Mouse (Mus musculus): ENCODE data around the gene Ddx42. TPM values are rescaled to one million over a fixed set of nuclear protein-coding genes. Genes with fewer than 3 reads are reported as not detected.

The Ddx42 gene
- polyA plus RNA-seq, 1 experiment from 2014 or later = 104 TPM

DNA sequence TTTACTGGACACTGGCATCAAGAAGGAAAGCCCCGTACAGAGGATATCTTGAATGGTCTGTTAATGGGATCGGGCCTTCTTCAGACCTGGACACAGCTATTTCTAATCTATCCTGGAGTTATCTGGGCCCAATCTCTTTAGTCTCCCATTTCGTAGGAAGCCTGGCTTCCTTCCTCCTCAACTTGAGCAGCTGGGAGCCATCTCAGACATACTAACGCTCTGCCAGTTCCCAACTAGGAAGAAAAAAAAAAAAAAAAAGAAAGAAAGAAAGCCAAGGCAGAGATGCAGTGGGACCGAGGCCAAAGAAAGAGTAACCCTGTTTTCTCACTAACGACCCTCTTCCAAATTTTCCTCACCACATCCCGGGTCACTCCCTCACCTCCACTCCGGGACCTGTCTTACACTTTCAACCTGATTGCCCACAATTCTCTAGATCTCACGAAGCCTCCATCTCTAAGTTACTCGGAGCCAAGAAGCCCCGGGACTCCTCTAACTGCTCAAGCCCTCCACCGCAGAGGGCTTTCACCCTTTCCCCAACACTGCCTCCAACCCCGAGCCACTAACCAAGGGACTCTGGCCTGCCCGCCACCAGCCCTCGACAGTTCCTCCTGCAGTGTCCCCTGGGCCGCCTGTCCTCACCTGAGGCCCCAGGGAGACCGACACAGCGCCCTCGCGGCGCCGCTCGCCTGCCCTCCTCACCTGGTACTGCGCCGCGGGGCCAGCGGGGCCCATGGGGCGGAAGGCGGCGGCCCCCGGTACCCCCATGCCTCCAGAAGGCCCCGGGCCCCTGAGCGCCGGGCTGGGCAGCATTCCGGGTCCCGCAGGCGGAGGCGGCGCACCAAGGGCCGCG lies 55.3 kb downstream of the Ddx42 start:
- 1% methylated on average over 41 of the region's 41 CpGs for WGBS
- Histone ChIP-seq H3K27me3 (no peaks in the 10 kb centered on the region), H3K36me3 (peaks cover 5% of the 10 kb centered on the region; the same call in 1 of the 2 replicates), H3K27ac (peak overlapping the region; percentile 89), H3K9me3 (no peaks in the 10 kb centered on the region), H3K9ac (peak overlapping the region; percentile 93), H3K4me3 (peak overlapping the region; percentile 86), H3K4me1 (peaks cover 53% of the 10 kb centered on the region), H3K4me2 (replicated peaks) (peak overlapping the region; percentile 88)
- ATAC-seq (ENCODE audit: insufficient number of reproducible peaks, insufficient read depth, low FRiP score, low TSS enrichment) = peak; percentile 16

DNA sequence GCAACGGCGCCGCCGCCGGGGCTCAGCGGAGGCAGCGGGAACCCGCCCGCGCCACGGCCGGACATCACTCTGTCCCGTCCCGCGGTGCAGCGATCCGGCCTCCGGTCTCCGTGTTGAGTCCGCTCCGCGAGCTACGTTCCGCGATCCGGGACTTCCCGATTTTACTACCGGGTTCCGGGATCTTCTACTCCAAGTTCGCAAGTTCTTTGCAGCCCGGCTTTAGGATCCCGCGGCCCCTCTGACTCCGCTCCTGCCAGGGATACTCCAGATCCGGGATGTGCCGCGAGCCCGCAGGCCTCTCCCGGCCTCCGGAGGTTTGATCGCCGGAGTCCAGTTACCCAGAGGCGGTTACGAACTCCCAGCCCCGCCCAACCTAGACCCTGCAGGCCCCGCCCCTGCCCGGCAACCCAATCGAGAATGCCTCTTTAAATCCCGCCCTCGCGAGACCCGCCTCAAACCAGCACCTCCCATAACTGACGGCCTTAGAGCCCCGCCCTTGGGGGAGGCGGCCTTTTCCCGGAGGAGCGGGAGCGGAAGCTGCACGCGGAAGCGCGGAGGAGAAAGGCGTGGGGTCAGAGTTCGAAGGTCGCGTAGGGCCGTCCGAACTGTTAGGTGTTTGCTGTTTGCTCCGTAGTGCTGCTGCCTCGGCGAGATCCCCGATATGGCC lies 56.1 kb downstream of the Ddx42 start, which contains the start of gene Smarcd2:
TSS of gene Smarcd2 (minus strand) at position 329 of the 667 bp plus-strand sequence.
- Histone ChIP-seq H3K4me2 (replicated peaks) (peak within 1 kb of the TSS; percentile 88), H3K27ac (peak within 1 kb of the TSS; percentile 89), H3K4me1 (peaks cover 49% of the 10 kb centered on the region), H3K9ac (peak within 1 kb of the TSS; percentile 93), H3K9me3 (no peaks in the 10 kb centered on the region), H3K4me3 (peak within 1 kb of the TSS; percentile 86), H3K27me3 (no peaks in the 10 kb centered on the region), H3K36me3 (no peaks in the 10 kb centered on the region)
- ATAC-seq (ENCODE audit: insufficient number of reproducible peaks, insufficient read depth, low FRiP score, low TSS enrichment) = peak; percentile 90
- WGBS = under 1% methylated on average over 72 of the region's 72 CpGs

DNA sequence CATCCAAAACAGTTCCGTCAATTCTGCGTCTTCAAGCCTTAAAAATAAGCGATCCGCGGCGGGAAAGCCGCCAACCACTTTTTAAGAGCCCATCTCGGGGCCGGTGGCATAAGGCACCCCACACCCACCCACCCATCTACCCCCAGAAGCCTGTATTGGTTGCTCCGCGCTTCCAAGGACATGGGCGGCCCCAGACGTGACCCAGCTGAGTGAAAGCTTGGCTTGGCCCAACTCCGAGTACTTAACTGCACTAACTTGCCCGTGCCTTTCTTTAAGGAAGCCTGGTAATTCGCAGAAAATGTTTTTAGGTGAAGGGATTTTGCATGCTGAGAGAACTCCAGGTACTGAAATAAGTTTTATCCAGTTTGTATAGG lies 56.6 kb downstream of the Ddx42 start:
- ATAC-seq (ENCODE audit: insufficient number of reproducible peaks, insufficient read depth, low FRiP score, low TSS enrichment) = no peak
- WGBS = 18% methylated on average over 16 of the region's 16 CpGs
- Histone ChIP-seq H3K4me3 (peak overlapping the region; percentile 86), H3K27ac (peak overlapping the region; percentile 87), H3K4me2 (replicated peaks) (peak overlapping the region; percentile 66), H3K9ac (peak overlapping the region; percentile 56), H3K4me1 (peaks cover 44% of the 10 kb centered on the region), H3K27me3 (no peaks in the 10 kb centered on the region), H3K9me3 (no peaks in the 10 kb centered on the region), H3K36me3 (no peaks in the 10 kb centered on the region)

DNA sequence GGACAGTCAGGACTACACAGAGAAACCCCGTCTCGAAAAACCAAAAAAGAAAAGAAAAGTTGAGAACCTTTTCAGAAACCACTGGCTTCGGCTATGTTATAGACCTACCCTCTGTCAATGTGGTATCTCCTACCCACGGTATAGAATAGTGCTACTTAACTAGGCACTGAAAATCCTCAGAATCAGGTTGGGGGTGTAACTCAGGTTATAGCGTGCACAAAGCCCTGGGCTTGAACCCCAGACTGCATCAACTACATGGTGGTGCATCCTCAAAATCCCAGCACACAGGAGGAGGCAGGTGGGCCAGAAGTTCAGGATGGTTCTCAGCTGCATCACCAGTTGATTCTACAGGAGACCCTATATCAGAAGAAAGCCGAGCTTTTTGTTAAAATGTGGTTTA lies 57.1 kb downstream of the Ddx42 start:
- Histone ChIP-seq H3K9me3 (no peaks in the 10 kb centered on the region), H3K27ac (0 out of 2 replicates have a peak overlapping the region, but pooled peaks have one; percentile 87), H3K9ac (no peak overlapping the region), H3K4me2 (replicated peaks) (peak overlapping the region; percentile 66), H3K4me3 (no peak overlapping the region), H3K4me1 (peaks cover 39% of the 10 kb centered on the region), H3K36me3 (no peaks in the 10 kb centered on the region), H3K27me3 (no peaks in the 10 kb centered on the region)
- WGBS = 93% methylated on average over 6 of the region's 6 CpGs
- no peak for ATAC-seq (ENCODE audit: insufficient number of reproducible peaks, insufficient read depth, low FRiP score, low TSS enrichment)

DNA sequence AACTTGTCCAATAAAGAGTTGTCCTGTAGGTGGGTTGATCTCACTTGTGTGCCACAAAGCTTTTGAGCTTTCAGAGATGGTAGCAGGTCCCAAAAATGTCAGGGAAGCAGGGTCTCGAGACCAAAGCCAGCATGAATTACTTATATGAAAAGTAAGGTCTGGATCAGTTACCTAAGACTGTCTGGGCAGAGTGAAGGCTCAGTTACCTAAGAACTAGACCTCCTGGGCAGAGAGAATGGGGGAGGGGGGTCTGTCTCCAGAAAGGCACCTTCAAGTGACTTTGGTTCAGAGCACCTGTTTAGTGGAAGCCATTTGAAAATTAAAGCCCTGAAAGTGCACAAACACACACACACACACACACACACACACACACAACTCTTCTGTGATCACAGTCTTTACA lies 57.6 kb downstream of the Ddx42 start:
- no peak overlapping the region for H3K4me2 ChIP-seq (replicated peaks)
- H3K4me1 ChIP-seq = peaks cover 34% of the 10 kb centered on the region

DNA sequence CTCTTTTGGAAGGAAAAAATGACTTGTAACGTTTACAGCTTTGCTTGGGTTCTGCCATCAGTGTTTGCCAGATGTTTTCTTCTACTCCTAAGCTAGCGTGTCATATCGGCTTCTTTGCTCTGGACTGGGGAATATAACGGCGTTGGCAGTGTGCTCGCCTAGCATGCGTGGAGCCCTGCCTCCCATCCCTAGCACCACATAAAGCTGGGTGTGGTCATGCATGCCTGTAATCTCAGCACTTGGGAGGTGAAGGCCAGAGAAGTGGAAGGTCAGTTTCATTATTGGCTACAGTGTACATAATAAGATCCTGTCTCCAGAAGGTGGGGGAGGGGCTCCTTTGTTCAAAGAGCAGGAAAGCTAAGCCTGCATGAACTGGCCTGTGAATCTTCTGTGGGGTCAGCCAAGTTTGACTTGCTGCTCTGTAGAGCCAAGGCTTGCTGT lies 58.3 kb downstream of the Ddx42 start:
- H3K4me3 ChIP-seq = no peak overlapping the region
- H3K9ac ChIP-seq = no peak overlapping the region
- H3K27ac ChIP-seq = peak overlapping the region; percentile 58; the same call in 1 of the 2 replicates
- H3K4me2 ChIP-seq (replicated peaks) = no peak overlapping the region
- H3K9me3 ChIP-seq = no peaks in the 10 kb centered on the region
- H3K27me3 ChIP-seq = no peaks in the 10 kb centered on the region
- no peak for ATAC-seq (ENCODE audit: insufficient number of reproducible peaks, insufficient read depth, low FRiP score, low TSS enrichment)
- WGBS = 72% methylated on average over 7 of the region's 7 CpGs
- no peaks in the 10 kb centered on the region for H3K36me3 ChIP-seq
- H3K4me1 ChIP-seq = peaks cover 33% of the 10 kb centered on the region

More for the DNA sequence above, 57.6 kb downstream of the Ddx42 start:
- Histone ChIP-seq H3K36me3 (no peaks in the 10 kb centered on the region), H3K9me3 (no peaks in the 10 kb centered on the region), H3K9ac (no peak overlapping the region), H3K27me3 (no peaks in the 10 kb centered on the region), H3K27ac (peak overlapping the region; percentile 58; the same call in 1 of the 2 replicates), H3K4me3 (no peak overlapping the region)
- ATAC-seq (ENCODE audit: insufficient number of reproducible peaks, insufficient read depth, low FRiP score, low TSS enrichment) = no peak
- 81% methylated on average over 1 of the region's 1 CpGs for WGBS

DNA sequence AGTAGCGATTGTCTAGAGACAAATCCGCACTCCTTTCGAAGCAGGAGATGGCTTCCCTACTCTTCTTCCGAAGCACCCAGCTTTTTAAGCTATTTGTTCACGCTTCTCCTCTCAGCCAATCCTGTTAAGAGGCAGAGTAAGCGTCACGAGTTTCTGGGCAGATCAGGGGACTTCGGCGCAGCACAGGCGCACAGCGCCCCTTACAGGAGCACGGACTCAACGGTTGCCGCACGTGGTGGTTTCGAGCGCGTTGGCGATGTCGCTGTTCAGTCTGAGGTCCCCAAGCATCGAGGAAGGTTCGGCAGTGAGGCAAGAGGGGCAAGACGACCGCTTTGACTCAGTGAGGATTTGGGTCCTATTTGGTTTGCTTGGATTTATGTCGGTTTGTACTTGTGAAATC lies 59.7 kb downstream of the Ddx42 start, which contains the start of gene Tcam1:
TSS of gene Tcam1 (plus strand) at position 219 of the 400 bp plus-strand sequence.
- H3K27me3 ChIP-seq = no peaks in the 10 kb centered on the region
- no peak for ATAC-seq (ENCODE audit: insufficient number of reproducible peaks, insufficient read depth, low FRiP score, low TSS enrichment)
- no peaks in the 10 kb centered on the region for H3K36me3 ChIP-seq
- no peaks in the 10 kb centered on the region for H3K9me3 ChIP-seq
- no peak within 1 kb of the TSS for H3K9ac ChIP-seq
- no peak within 1 kb of the TSS for H3K27ac ChIP-seq
- H3K4me2 ChIP-seq (replicated peaks) = peak within 1 kb of the TSS; percentile 45
- H3K4me1 ChIP-seq = peaks cover 20% of the 10 kb centered on the region
- peak within 1 kb of the TSS; percentile 23 for H3K4me3 ChIP-seq
- 7% methylated on average over 25 of the region's 25 CpGs for WGBS

DNA sequence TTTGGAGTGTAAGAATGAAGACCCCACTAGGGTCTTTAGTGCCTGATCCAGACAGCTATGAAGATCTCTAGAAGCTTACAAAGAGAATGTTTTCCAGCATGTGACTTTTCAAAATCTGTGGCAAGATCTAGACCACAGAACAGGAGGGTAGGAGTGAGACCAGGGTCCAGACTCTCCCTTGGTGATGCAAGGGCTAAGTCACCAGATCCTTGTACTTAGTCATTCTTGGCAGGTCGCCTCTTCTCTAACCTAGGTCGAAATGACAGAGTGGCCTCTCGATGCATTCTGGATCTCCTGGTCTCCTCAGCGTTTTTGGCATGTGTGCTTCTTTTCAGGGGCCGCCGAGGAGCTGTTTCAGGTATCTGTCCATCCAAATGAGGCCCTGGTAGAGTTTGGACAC lies 65.7 kb downstream of the Ddx42 start:
- H3K4me2 ChIP-seq (replicated peaks) = no peak overlapping the region
- 85% methylated on average over 6 of the region's 6 CpGs for WGBS

DNA sequence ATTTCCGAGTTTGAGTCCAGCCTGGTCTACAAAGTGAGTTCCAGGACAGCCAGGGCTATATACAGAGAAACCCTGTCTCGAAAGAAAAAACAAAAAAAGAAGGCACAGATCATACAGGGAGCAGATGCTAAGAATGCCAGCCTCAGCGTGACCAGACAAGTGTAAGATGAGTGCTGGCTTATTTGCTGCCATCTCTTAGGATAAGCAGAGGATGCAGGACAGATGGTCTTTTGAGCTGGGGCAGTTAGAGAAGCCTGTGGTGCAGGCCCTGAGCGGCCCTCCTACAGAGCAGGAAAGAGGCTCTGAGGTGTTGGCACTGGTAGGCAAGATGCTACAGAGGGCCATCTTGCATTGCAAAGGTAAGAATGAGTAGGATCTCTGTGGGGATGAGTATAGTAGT lies 66.6 kb downstream of the Ddx42 start:
- ATAC-seq (ENCODE audit: insufficient number of reproducible peaks, insufficient read depth, low FRiP score, low TSS enrichment) = no peak
- Histone ChIP-seq H3K4me1 (0 out of 2 replicates have a peak, but pooled peaks cover 2% of the 10 kb centered on the region), H3K9ac (no peak overlapping the region), H3K9me3 (no peaks in the 10 kb centered on the region), H3K36me3 (no peaks in the 10 kb centered on the region), H3K4me2 (replicated peaks) (no peak overlapping the region), H3K4me3 (no peak overlapping the region), H3K27ac (no peak overlapping the region), H3K27me3 (no peaks in the 10 kb centered on the region)
- 78% methylated on average over 4 of the region's 4 CpGs for WGBS

More for the DNA sequence above, 65.7 kb downstream of the Ddx42 start:
- Histone ChIP-seq H3K4me3 (no peak overlapping the region), H3K27me3 (no peaks in the 10 kb centered on the region), H3K27ac (no peak overlapping the region), H3K4me1 (0 out of 2 replicates have a peak, but pooled peaks cover 2% of the 10 kb centered on the region), H3K9me3 (no peaks in the 10 kb centered on the region), H3K9ac (no peak overlapping the region), H3K36me3 (no peaks in the 10 kb centered on the region)
- ATAC-seq (ENCODE audit: insufficient number of reproducible peaks, insufficient read depth, low FRiP score, low TSS enrichment) = no peak

DNA sequence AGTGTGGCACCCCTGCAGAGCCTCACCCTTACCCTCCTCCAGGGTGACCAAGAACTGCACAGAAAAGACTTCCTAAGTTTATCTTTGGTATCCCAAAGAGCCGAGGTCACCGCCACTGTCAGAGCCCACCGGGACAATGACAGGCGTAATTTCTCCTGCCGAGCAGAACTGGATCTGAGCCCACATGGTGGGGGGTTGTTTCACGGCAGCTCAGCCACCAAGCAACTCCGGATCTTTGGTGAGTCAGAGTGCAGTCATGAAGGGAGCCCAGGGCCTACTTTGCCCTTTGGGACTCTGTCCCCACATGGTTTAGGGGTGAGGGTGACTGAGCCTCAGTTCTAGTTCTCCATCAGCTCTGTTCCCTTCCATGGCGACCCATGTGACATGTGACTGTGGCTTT lies 67.4 kb downstream of the Ddx42 start:
- no peak for ATAC-seq (ENCODE audit: insufficient number of reproducible peaks, insufficient read depth, low FRiP score, low TSS enrichment)
- H3K4me3 ChIP-seq = no peak overlapping the region
- H3K4me1 ChIP-seq = 0 out of 2 replicates have a peak, but pooled peaks cover 2% of the 10 kb centered on the region
- no peak overlapping the region for H3K4me2 ChIP-seq (replicated peaks)
- no peaks in the 10 kb centered on the region for H3K9me3 ChIP-seq
- no peak overlapping the region for H3K9ac ChIP-seq
- no peaks in the 10 kb centered on the region for H3K27me3 ChIP-seq
- H3K36me3 ChIP-seq = no peaks in the 10 kb centered on the region
- no peak overlapping the region for H3K27ac ChIP-seq
- 76% methylated on average over 8 of the region's 8 CpGs for WGBS

DNA sequence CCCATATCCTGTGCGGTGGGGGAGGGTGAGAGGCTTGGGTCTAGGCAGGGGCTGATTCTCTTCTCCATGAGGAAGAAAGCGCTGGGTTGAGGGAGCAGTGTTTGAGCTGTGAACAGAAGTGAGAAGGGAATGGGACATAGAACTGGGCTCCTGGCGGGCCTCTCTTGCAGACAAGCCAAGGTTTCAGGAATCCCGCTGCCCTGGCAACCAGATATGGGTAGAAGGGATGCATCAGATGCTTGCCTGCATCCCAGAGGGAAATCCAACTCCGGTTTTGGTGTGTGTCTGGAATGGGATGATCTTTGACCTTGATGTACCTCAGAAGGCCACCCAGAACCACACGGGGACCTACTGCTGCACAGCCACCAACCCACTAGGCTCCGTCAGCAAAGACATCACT lies 69.5 kb downstream of the Ddx42 start:
- Histone ChIP-seq H3K4me2 (replicated peaks) (no peak overlapping the region), H3K9me3 (no peaks in the 10 kb centered on the region), H3K4me1 (0 out of 2 replicates have a peak, but pooled peaks cover 2% of the 10 kb centered on the region), H3K27ac (no peak overlapping the region), H3K4me3 (no peak overlapping the region), H3K36me3 (no peaks in the 10 kb centered on the region), H3K9ac (no peak overlapping the region), H3K27me3 (no peaks in the 10 kb centered on the region)
- no peak for ATAC-seq (ENCODE audit: insufficient number of reproducible peaks, insufficient read depth, low FRiP score, low TSS enrichment)
- 86% methylated on average over 7 of the region's 7 CpGs for WGBS
